Mouse (Mus musculus) bone marrow macrophage, adult 2 months (primary cell): Measurements from ENCODE around the gene Gm45837.

Source experiments
- CTCF ChIP-seq: IDR thresholded peaks from 2 replicates; pipeline ENCODE4 v1.5.1; 2012; ENCODE audit warnings: low read depth, mild to moderate bottlenecking, low read length, moderate library complexity
- POLR2A ChIP-seq: IDR thresholded peaks from 2 replicates; pipeline ENCODE4 v1.6.1; 2012; ENCODE audit warnings: mild to moderate bottlenecking, low read depth, low read length, borderline replicate concordance

DNA sequence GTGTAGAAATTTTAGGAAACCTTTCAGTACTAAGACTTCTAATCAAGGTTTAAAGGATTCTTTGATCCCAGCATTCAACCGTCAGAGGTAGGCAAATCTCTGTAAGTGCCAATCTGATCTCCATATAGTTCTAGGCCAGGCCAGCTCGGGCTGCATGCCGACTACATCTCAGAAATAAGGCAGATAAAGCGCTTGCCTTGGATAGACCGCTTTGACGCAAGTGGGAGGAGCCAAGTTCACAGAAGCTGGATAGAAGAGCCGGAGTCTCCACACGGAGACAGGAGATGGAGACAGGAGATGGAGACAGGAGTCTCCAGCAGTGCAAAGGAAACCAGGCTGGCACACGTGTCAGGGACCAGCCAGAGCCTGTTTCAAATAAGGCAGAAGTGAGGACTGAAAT is 129.1 kb downstream of the Gm45837 start:
- no peak for TF ChIP-seq CTCF
- TF ChIP-seq POLR2A, result no peak
